Mouse (Mus musculus) c-Kit-positive CD71-positive TER-119-negative erythroid progenitor cells, embryonic 14.5 days (primary cell): Measurements from ENCODE around the gene Flot2.

Experiments
- DNase-seq: peaks from one replicate; pipeline ENCODE4 v3.0.0-alpha.2; 2013; ENCODE audit warnings: low read depth

Gene Flot2

GRCm38 (mm10) chr11:78102958-78103747 is 65.4 kb downstream of the Flot2 start:
- DNase-seq, result no peak

DNA sequence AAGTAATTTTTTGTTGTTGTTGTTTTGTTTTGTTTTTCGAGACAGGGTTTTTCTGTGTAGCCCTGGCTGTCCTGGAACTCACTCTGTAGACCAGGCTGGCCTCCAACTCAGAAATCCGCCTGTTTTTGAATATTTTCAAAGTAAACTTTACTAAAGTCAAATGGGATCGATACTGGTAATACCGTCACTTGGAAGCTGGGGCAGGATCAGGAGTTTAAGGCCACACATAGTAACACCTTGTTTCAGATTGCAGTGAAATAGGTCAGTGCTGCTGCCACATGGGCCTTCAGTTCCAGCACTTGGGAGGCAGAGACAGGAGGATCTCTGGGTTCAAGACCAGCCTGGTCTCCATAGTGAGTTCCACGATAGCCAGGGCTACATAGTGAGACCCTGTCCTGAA is 66.8 kb downstream of the Flot2 start:
- DNase-seq, result no peak
